Mouse (Mus musculus) small intestine, adult 2 months (tissue): ENCODE results near the gene Lonrf3.

ENCODE experiments used
- CTCF ChIP-seq: fragments of 200-500 bp; IDR thresholded peaks from 2 replicates; pipeline ENCODE4 v1.5.1; 2012; ENCODE audit warnings: low read depth, mild to moderate bottlenecking, control low read depth, inconsistent platforms, low read length, moderate library complexity, mixed read lengths; ENCODE audit not compliant: insufficient replicate concordance, insufficient read length; ENCODE audit errors: extremely low read depth
- POLR2A ChIP-seq: fragments of 200-500 bp; IDR thresholded peaks from 2 replicates; pipeline ENCODE4 v1.6.1; 2012; ENCODE audit warnings: low read depth, mild to moderate bottlenecking, control low read depth, inconsistent platforms, low read length, moderate library complexity

GRCm38 (mm10) chrX:36385340-36385739 lies 57.2 kb downstream of the Lonrf3 start:
- TF ChIP-seq CTCF = no peak
- TF ChIP-seq POLR2A = no peak
